Mouse (Mus musculus) liver, embryonic 11.5 days (tissue): ENCODE results near the gene Lrrk1. TPM values are rescaled to one million over a fixed set of nuclear protein-coding genes. Genes with fewer than 3 reads are reported as not detected.

Experiments
- ATAC-seq: fragments of 200-750 bp; cut with Nextera tagmentation; replicated peaks from 2 replicates; pipeline ENCODE4 v1.8.0; 2017; ENCODE audit warnings: moderate number of reproducible peaks, mild to moderate bottlenecking, moderate TSS enrichment, moderate library complexity; ENCODE audit not compliant: low FRiP score
- DNase-seq: peaks from one replicate; pipeline ENCODE4 v3.0.0-alpha.2; 2017; ENCODE audit warnings: low spot score
- H3K27ac ChIP-seq: fragments of 300-500 bp; sonication (generic); 2 replicates; pipeline ENCODE4 v1.5.1; 2014; ENCODE audit warnings: mild to moderate bottlenecking, low read depth, low read length, control low read depth
- H3K27me3 ChIP-seq: fragments of 300-500 bp; sonication (generic); replicated peaks from 2 replicates; pipeline ENCODE4 v1.6.1; 2014; ENCODE audit warnings: low read length, mixed read lengths; ENCODE audit not compliant: control insufficient read depth, insufficient read depth
- H3K36me3 ChIP-seq: fragments of 300-500 bp; sonication (generic); 2 replicates; pipeline ENCODE4 v1.6.1; 2014; ENCODE audit warnings: mild to moderate bottlenecking, low read length, moderate library complexity, mixed read lengths; ENCODE audit not compliant: control insufficient read depth, insufficient read depth
- H3K4me1 ChIP-seq: fragments of 300-500 bp; sonication (generic); replicated peaks from 2 replicates; pipeline ENCODE4 v1.6.1; 2014; ENCODE audit warnings: low read length, mixed read lengths; ENCODE audit not compliant: control insufficient read depth, insufficient read depth
- H3K4me2 ChIP-seq: fragments of 300-500 bp; sonication (generic); 2 replicates; pipeline ENCODE4 v1.6.1; 2014; ENCODE audit warnings: mild to moderate bottlenecking, control low read depth, moderate library complexity
- H3K4me3 ChIP-seq: fragments of 300-500 bp; sonication (generic); 2 replicates; pipeline ENCODE4 v1.5.1; 2014; ENCODE audit warnings: low read depth, low read length, control low read depth
- H3K9ac ChIP-seq: fragments of 300-500 bp; sonication (generic); 2 replicates; pipeline ENCODE4 v1.6.1; 2014; ENCODE audit warnings: low read depth, low read length, control low read depth
- H3K9me3 ChIP-seq: fragments of 300-500 bp; sonication (generic); 2 replicates; pipeline ENCODE4 v1.6.1; 2016; ENCODE audit warnings: low read length, inconsistent platforms, mixed read lengths; ENCODE audit not compliant: control insufficient read depth
- WGBS: fragments of 180-500 bp; shearing (Covaris S2); extraction: QIAGEN DNeasy Blood & Tissue Kit; methylation state at CpG from one replicate; pipeline ENCODE4 v1.1.7; 2014; 5-methylcytosine and 5-hydroxymethylcytosine counted together
- polyA plus RNA-seq: library from polyadenylated mRNA; unstranded; fragments of >200 nt; fragmentation: Nextera tagmentation; extraction: Ambion mirVana; gene quantifications from 2 replicates; pipeline ENCODE4 v1.2.1, GENCODE M21; 2014

The Lrrk1 gene
- polyA plus RNA-seq, 1 experiment from 2014 or later = 9.3 TPM

DNA sequence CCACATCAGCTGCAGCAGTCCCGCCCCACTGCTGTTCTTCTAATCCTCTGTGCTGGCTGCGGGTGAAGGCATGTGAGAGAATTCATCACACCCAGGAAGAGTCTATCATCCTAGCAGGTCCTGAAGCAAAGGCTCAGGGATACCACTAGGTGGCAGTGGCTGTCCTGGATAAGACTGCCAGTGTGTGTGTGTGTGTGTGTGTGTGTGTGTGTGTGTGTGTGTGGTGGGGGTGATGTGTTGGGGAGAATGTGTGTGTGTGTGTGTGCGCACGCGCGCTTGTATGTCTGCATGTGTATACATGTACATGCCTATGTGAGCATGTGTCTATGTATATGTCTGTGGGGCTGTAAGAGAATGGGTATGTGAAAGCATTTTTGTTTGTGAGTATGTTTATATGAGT, 21.3 kb upstream of the Lrrk1 start:
- Histone ChIP-seq H3K4me1 (no peaks in the 10 kb centered on the region; the same call in 1 of the 2 replicates), H3K4me2 (no peak overlapping the region), H3K27me3 (no peaks in the 10 kb centered on the region), H3K4me3 (no peak overlapping the region), H3K9ac (no peak overlapping the region), H3K36me3 (no peaks in the 10 kb centered on the region), H3K9me3 (no peaks in the 10 kb centered on the region), H3K27ac (no peak overlapping the region)
- no peak for DNase-seq
- ATAC-seq = no peak
- 62% methylated on average over 6 of the region's 6 CpGs for WGBS

DNA sequence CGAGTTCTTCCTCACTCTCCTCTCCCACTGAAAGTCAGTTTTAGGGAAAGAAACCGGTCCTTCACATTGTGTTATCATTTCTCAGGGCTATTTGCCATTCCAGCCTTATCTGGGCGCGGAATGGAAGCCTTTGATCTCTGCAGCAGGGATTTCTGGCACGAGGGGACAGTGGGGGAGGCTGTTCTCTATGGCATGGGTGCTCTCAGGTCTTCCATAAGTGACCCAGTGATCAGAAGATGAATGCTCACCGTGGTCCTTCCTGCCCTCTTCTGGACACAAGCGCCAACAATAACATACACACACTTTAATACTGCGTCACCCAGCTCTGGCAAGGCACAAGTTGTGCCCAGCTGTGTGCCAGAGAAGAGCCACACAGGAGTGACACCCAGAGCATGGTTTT, 18.8 kb upstream of the Lrrk1 start:
- DNase-seq (no peak), ATAC-seq (no peak)
- Histone ChIP-seq H3K27me3 (no peaks in the 10 kb centered on the region), H3K27ac (no peak overlapping the region), H3K4me1 (no peaks in the 10 kb centered on the region; the same call in 1 of the 2 replicates), H3K4me3 (no peak overlapping the region), H3K9ac (no peak overlapping the region), H3K9me3 (no peaks in the 10 kb centered on the region), H3K4me2 (no peak overlapping the region), H3K36me3 (no peaks in the 10 kb centered on the region)
- WGBS = 52% methylated on average over 8 of the region's 8 CpGs

DNA sequence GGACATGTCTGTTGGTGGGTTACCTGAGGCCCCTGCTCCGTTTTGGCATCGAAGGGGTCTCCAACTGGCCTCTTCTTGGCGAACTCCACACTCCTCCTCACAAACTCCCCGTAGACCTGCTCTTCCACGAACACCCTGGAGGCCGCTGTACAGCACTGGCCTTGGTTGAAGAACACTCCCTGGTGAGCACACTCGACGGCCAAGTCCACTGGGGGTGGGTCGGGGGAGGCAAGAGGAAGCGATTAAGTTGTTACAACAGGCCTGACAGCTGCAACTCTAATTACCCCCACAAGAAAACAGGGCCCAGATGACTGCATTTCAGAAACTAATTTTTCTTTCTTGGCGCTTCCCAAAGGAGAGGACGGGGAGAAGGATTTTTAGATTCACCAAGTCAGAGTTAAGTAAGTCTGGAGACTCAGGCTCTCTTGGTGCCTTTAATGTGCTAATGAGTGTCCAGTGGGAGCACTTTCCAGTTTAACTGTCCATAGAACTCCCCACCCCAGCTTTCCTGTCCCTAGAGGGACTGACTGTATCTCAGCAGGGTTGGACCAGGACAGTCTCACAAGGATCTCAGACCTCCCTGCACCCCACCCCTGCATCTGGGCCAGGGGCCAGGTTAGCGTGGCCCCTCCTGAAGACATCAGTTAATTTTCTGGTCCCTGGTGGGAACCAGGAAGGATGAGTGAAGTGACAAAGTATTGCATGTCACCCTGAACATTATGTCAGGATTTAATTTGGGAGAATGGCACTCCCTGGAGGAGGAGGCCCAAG, 18.0 kb upstream of the Lrrk1 start:
- Histone ChIP-seq H3K9ac (no peak overlapping the region), H3K4me1 (no peaks in the 10 kb centered on the region; the same call in 1 of the 2 replicates), H3K27me3 (no peaks in the 10 kb centered on the region), H3K36me3 (no peaks in the 10 kb centered on the region), H3K27ac (no peak overlapping the region), H3K4me2 (no peak overlapping the region), H3K9me3 (no peaks in the 10 kb centered on the region), H3K4me3 (no peak overlapping the region)
- WGBS = 54% methylated on average over 13 of the region's 13 CpGs
- DNase-seq = no peak
- ATAC-seq = no peak

DNA sequence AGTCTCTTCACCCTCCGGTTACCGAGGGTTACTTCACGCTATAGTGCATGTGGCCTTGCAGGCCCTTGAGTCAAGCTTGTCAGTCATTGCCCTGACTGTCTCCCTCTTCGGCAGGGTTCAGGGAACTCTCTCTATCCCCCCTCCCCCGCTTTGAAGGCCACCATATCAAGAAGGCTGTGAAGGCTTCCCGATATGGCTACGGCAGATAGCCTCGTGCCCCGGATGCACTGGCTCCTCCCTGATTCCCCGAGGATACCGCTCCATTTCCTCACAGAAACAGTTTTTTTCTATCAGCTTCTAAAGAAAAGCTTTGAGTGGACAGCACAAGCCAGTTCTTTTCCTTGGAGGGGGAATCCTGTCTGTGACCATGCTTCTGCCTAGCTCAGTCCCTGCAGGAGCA, 17.4 kb upstream of the Lrrk1 start:
- H3K36me3 ChIP-seq = no peaks in the 10 kb centered on the region
- DNase-seq (no peak), ATAC-seq (no peak)
- no peaks in the 10 kb centered on the region; the same call in 1 of the 2 replicates for H3K4me1 ChIP-seq
- no peak overlapping the region for H3K4me2 ChIP-seq
- 33% methylated on average over 11 of the region's 11 CpGs for WGBS
- H3K27me3 ChIP-seq = no peaks in the 10 kb centered on the region
- no peak overlapping the region for H3K4me3 ChIP-seq
- no peak overlapping the region for H3K9ac ChIP-seq
- no peaks in the 10 kb centered on the region for H3K9me3 ChIP-seq
- no peak overlapping the region for H3K27ac ChIP-seq

DNA sequence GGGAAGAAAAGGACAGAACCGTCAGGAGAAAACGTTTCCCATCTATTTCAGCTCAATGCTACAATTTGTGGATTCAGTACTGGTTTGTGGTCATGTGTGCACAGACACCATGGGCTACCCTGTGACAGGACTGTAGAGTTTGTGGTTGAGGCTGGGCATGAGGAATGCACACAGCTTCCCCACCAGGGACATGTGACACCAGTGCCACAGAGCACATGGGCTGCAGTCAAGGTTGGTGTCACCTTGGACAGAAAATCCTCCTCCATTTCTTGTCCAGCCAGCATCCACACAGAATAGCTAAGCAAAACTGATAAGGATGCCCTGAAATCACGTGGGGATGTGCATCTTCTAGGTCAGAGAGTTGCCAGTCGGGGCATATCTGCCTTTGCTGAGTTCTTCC, 16.7 kb upstream of the Lrrk1 start:
- WGBS = 55% methylated on average over 4 of the region's 4 CpGs
- no peaks in the 10 kb centered on the region; the same call in 1 of the 2 replicates for H3K4me1 ChIP-seq
- no peak overlapping the region for H3K4me3 ChIP-seq
- H3K27me3 ChIP-seq = no peaks in the 10 kb centered on the region
- H3K27ac ChIP-seq = no peak overlapping the region
- ATAC-seq (no peak), DNase-seq (no peak)
- H3K36me3 ChIP-seq = no peaks in the 10 kb centered on the region
- no peak overlapping the region for H3K9ac ChIP-seq
- no peak overlapping the region for H3K4me2 ChIP-seq
- H3K9me3 ChIP-seq = no peaks in the 10 kb centered on the region

DNA sequence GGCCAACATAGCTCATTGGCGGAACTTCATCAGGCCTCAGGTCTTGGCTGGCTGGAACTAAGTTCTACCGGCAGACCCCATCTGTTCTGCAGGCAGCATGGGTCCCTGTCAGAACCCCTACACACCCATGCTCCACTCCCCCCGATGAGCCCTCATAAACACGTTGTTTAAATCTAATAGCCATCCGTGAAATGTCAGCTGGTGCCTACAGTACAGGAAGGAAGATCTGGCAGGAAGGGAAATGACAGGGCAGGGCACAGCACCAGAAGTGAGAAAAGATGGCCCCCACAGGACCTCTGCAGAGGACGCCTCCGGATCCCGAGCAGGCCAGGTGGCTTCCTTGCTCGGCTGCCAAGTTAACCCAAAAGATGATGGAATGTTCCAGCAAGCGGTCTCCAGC, 16.0 kb upstream of the Lrrk1 start:
- 52% methylated on average over 10 of the region's 10 CpGs for WGBS
- Histone ChIP-seq H3K27me3 (no peaks in the 10 kb centered on the region), H3K4me2 (no peak overlapping the region), H3K9ac (no peak overlapping the region), H3K27ac (no peak overlapping the region), H3K4me3 (no peak overlapping the region), H3K9me3 (no peaks in the 10 kb centered on the region), H3K4me1 (no peaks in the 10 kb centered on the region; the same call in 1 of the 2 replicates), H3K36me3 (no peaks in the 10 kb centered on the region)
- DNase-seq (no peak), ATAC-seq (no peak)

DNA sequence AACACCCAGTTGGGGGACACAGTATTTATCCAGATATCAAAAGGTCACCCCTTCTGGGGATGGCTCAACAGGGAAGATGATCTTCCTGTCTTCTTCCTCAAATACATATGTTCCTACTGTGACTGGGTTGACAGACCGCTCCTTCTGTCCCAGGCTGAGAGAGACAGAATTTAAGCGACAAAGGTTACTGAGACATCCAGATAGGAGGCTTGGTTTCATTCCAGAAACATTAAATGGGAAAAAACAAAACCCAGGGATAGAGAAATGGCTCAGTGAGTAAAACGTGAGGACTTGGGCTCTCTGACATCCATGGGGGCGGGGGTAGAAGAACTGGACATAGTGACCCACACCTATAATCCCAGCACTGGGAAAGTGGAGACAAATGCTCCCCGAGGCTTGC, 14.7 kb upstream of the Lrrk1 start:
- DNase-seq = no peak
- ATAC-seq = no peak
- 90% methylated on average over 5 of the region's 5 CpGs for WGBS
- Histone ChIP-seq H3K36me3 (no peaks in the 10 kb centered on the region), H3K4me1 (no peaks in the 10 kb centered on the region; the same call in 1 of the 2 replicates), H3K27ac (no peak overlapping the region), H3K9me3 (no peaks in the 10 kb centered on the region), H3K4me3 (no peak overlapping the region), H3K27me3 (no peaks in the 10 kb centered on the region), H3K4me2 (no peak overlapping the region), H3K9ac (no peak overlapping the region)

DNA sequence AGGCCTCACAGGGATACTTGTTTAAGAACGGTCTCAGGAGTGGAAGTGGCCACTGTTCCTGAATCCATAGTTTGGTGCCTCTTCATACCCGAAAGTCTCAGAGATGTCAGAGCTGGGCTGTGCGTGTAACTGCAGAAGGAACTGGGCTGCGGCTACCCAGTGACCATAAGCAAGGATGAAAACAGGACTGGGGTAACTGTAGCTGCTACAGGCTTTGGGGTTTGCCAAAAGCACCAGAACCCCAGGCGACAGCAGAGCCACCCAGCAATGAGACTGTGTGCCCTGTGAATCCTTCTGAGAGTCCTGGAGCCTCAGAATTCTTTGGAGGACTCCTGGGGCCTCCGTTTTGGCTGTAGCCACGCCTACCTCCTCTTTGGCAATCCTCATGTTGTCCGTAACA, 13.5 kb upstream of the Lrrk1 start:
- WGBS = 68% methylated on average over 8 of the region's 8 CpGs
- no peak for DNase-seq
- Histone ChIP-seq H3K4me2 (no peak overlapping the region), H3K4me3 (no peak overlapping the region), H3K9ac (no peak overlapping the region), H3K27ac (no peak overlapping the region), H3K4me1 (no peaks in the 10 kb centered on the region; the same call in 1 of the 2 replicates), H3K36me3 (no peaks in the 10 kb centered on the region), H3K9me3 (no peaks in the 10 kb centered on the region), H3K27me3 (no peaks in the 10 kb centered on the region)
- no peak for ATAC-seq

DNA sequence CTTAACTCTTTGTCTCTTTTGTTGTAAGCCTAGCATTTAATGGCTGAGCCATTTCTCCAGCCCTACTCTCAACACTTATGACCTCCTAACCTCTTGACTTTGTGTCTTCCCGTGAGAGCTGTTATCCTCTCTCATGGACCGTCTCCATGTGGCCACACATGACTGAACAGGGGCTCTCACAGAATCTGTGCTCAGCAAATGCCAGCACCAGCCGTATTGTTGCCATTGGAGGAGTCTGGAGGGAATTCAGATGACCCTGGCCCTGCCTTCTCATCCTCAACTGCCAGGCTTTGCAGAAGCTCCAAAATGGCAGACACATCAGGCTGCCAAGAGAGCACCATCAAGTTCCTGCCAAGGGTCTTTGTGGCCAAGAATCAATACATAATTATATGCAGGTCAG, 9.1 kb upstream of the Lrrk1 start:
- Histone ChIP-seq H3K27ac (no peak overlapping the region), H3K4me3 (no peak overlapping the region), H3K4me1 (no peaks in the 10 kb centered on the region), H3K27me3 (no peaks in the 10 kb centered on the region), H3K9ac (no peak overlapping the region), H3K36me3 (no peaks in the 10 kb centered on the region), H3K9me3 (no peaks in the 10 kb centered on the region), H3K4me2 (no peak overlapping the region)
- no peak for DNase-seq
- ATAC-seq = no peak
- 77% methylated on average over 3 of the region's 3 CpGs for WGBS
